Mouse (Mus musculus) limb, embryonic 14.5 days (tissue): Measurements from ENCODE around the gene Abhd18. TPM values are rescaled to one million over a fixed set of nuclear protein-coding genes. Genes with fewer than 3 reads are reported as not detected.

ENCODE experiments used
- ATAC-seq: fragments of 200-750 bp; cut with Nextera tagmentation; 2 replicates; pipeline ENCODE4 v1.8.0; 2017; ENCODE audit warnings: low read depth, moderate number of reproducible peaks, moderate TSS enrichment; ENCODE audit not compliant: low FRiP score
- DNase-seq: peaks from one replicate; pipeline ENCODE4 v3.0.0-alpha.2; 2015; ENCODE audit warnings: low spot score
- H3K27ac ChIP-seq: fragments of 300-500 bp; sonication (generic); replicated peaks from 2 replicates; pipeline ENCODE4 v1.5.1; 2014; ENCODE audit warnings: low read depth, mild to moderate bottlenecking, low read length, moderate library complexity, mixed read lengths
- H3K27me3 ChIP-seq: fragments of 300-500 bp; sonication (generic); 2 replicates; pipeline ENCODE4 v1.6.1; 2014; ENCODE audit warnings: low read length, mixed read lengths; ENCODE audit not compliant: control insufficient read depth, insufficient read depth
- H3K36me3 ChIP-seq: fragments of 300-500 bp; sonication (generic); 2 replicates; pipeline ENCODE4 v1.6.1; 2014; ENCODE audit warnings: mild to moderate bottlenecking, low read length, moderate library complexity, mixed read lengths; ENCODE audit not compliant: control insufficient read depth, insufficient read depth
- H3K4me1 ChIP-seq: fragments of 300-500 bp; sonication (generic); 2 replicates; pipeline ENCODE4 v1.6.1; 2014; ENCODE audit warnings: antibody characterized with exemption, low read length, mixed read lengths; ENCODE audit not compliant: control insufficient read depth, insufficient read depth
- H3K4me2 ChIP-seq: fragments of 300-500 bp; sonication (generic); replicated peaks from 2 replicates; pipeline ENCODE4 v1.6.1; 2014; ENCODE audit warnings: low read depth, mild to moderate bottlenecking, low read length, moderate library complexity; ENCODE audit not compliant: severe bottlenecking
- H3K4me3 ChIP-seq: fragments of 300-500 bp; sonication (generic); replicated peaks from 2 replicates; pipeline ENCODE4 v1.5.1; 2014; ENCODE audit warnings: low read length
- H3K9ac ChIP-seq: fragments of 300-500 bp; sonication (generic); 2 replicates; pipeline ENCODE4 v1.6.1; 2014; ENCODE audit warnings: mild to moderate bottlenecking, low read depth, low read length, moderate library complexity; ENCODE audit not compliant: severe bottlenecking
- H3K9me3 ChIP-seq: fragments of 300-500 bp; sonication (generic); 2 replicates; pipeline ENCODE4 v1.6.1; 2016; ENCODE audit warnings: low read length; ENCODE audit not compliant: control insufficient read depth
- POLR2A ChIP-seq: fragments of 200-500 bp; IDR thresholded peaks from 2 replicates; pipeline ENCODE4 v1.8.0; 2012; ENCODE audit warnings: inconsistent platforms, mild to moderate bottlenecking, moderate library complexity, borderline replicate concordance; ENCODE audit not compliant: insufficient read depth, insufficient read length; ENCODE audit errors: extremely low read depth
- WGBS: fragments of 180-500 bp; shearing (Covaris S2); extraction: QIAGEN DNeasy Blood & Tissue Kit; methylation state at CpG from one replicate; pipeline ENCODE4 v1.1.7; 2014; 5-methylcytosine and 5-hydroxymethylcytosine counted together
- polyA plus RNA-seq, 2 experiments: library from polyadenylated mRNA; depleted of rRNA in 1 of 2; stranded (reverse) in 1 of 2; unstranded in 1 of 2; fragments of >200 nt; fragmentation: Nextera tagmentation in 1 of 2; extraction: Ambion mirVana in 1 of 2; gene quantifications; 2 replicates each; pipeline versions ENCODE4 v1.2.1 to v1.2.3; 2012 to 2014

The Abhd18 gene
- polyA plus RNA-seq, 2 experiments, result 5.6 to 6.7 TPM

GRCm38 (mm10) chr3:40952606-40953005 lies 105.8 kb downstream of the Abhd18 start:
- 0 out of 2 replicates have a peak, but pooled peaks cover 13% of the 10 kb centered on the region for H3K27me3 ChIP-seq
- ATAC-seq (no peak), DNase-seq (no peak)
- H3K9ac ChIP-seq, result no peak overlapping the region
- no peaks in the 10 kb centered on the region for H3K9me3 ChIP-seq
- H3K36me3 ChIP-seq, result no peaks in the 10 kb centered on the region
- H3K4me1 ChIP-seq, result no peaks in the 10 kb centered on the region
- no peak for TF ChIP-seq POLR2A
- H3K27ac ChIP-seq, result no peak overlapping the region
- no peak overlapping the region for H3K4me3 ChIP-seq
- H3K4me2 ChIP-seq, result no peak overlapping the region

- Histone ChIP-seq H3K27me3 (0 out of 2 replicates have a peak, but pooled peaks cover 4% of the 10 kb centered on the region), H3K4me2 (no peak overlapping the region), H3K36me3 (no peaks in the 10 kb centered on the region), H3K4me1 (no peaks in the 10 kb centered on the region), H3K27ac (no peak overlapping the region), H3K4me3 (no peak overlapping the region), H3K9ac (no peak overlapping the region), H3K9me3 (no peaks in the 10 kb centered on the region)
- TF ChIP-seq POLR2A, result no peak
- ATAC-seq (no peak), DNase-seq (no peak)
- 84% methylated on average over 1 of the region's 1 CpGs for WGBS
Measured at GRCm38 (mm10) chr3:40954792-40955191, 108.0 kb downstream of the Abhd18 start.

GRCm38 (mm10) chr3:40958831-40959230 lies 112.1 kb downstream of the Abhd18 start:
- Histone ChIP-seq H3K4me3 (no peak overlapping the region), H3K27me3 (no peaks in the 10 kb centered on the region), H3K4me1 (no peaks in the 10 kb centered on the region), H3K27ac (no peak overlapping the region), H3K4me2 (no peak overlapping the region), H3K9ac (no peak overlapping the region), H3K9me3 (no peaks in the 10 kb centered on the region), H3K36me3 (no peaks in the 10 kb centered on the region)
- no peak for ATAC-seq
- no peak for DNase-seq
- no peak for TF ChIP-seq POLR2A

- Histone ChIP-seq H3K9me3 (no peaks in the 10 kb centered on the region), H3K36me3 (no peaks in the 10 kb centered on the region), H3K4me3 (no peak overlapping the region), H3K27ac (no peak overlapping the region), H3K4me2 (no peak overlapping the region), H3K4me1 (no peaks in the 10 kb centered on the region), H3K27me3 (no peaks in the 10 kb centered on the region), H3K9ac (no peak overlapping the region)
- DNase-seq (no peak), ATAC-seq (no peak)
- no peak for TF ChIP-seq POLR2A
Measured at GRCm38 (mm10) chr3:40980758-40981157, 134.0 kb downstream of the Abhd18 start.

- no peaks in the 10 kb centered on the region for H3K9me3 ChIP-seq
- no peak overlapping the region for H3K27ac ChIP-seq
- ATAC-seq (no peak), DNase-seq (no peak)
- no peak overlapping the region for H3K9ac ChIP-seq
- H3K4me1 ChIP-seq, result no peaks in the 10 kb centered on the region
- H3K36me3 ChIP-seq, result no peaks in the 10 kb centered on the region
- 81% methylated on average over 5 of the region's 5 CpGs for WGBS
- H3K4me2 ChIP-seq, result no peak overlapping the region
- no peak for TF ChIP-seq POLR2A
- H3K4me3 ChIP-seq, result no peak overlapping the region
- H3K27me3 ChIP-seq, result no peaks in the 10 kb centered on the region
Measured at GRCm38 (mm10) chr3:40987539-40987938, 140.8 kb downstream of the Abhd18 start.

Other genes starting within 250 kb of the Abhd18 start
- gene Slc25a31, start 138.1 kb upstream of the Abhd18 start, polyA plus RNA-seq (2012; rRNA removed), result 0.03 and 0.28 TPM in 2 replicates
- gene Slc25a31, start 138.1 kb upstream of the Abhd18 start, polyA plus RNA-seq (2014; fragmentation: Nextera tagmentation; extraction: Ambion mirVana), result 0.12 and 0.41 TPM in 2 replicates
- gene Hspa4l, start 102.5 kb upstream of the Abhd18 start, polyA plus RNA-seq (2012; rRNA removed), result 1.3 and 1.9 TPM in 2 replicates
- gene Hspa4l, start 102.5 kb upstream of the Abhd18 start, polyA plus RNA-seq (2014; fragmentation: Nextera tagmentation; extraction: Ambion mirVana), result 4.8 and 6.7 TPM in 2 replicates
- gene Plk4, start 47.0 kb upstream of the Abhd18 start, polyA plus RNA-seq (2012; rRNA removed), result 25.6 and 33.7 TPM in 2 replicates
- gene Plk4, start 47.0 kb upstream of the Abhd18 start, polyA plus RNA-seq (2014; fragmentation: Nextera tagmentation; extraction: Ambion mirVana), result 42.9 and 48.8 TPM in 2 replicates
- gene Mfsd8, start 84 bp upstream of the Abhd18 start, polyA plus RNA-seq (2012; rRNA removed), result 6.5 and 7.1 TPM in 2 replicates
- 8.5 and 9.2 TPM in 2 replicates for gene Mfsd8, start 84 bp upstream of the Abhd18 start, polyA plus RNA-seq (2014; fragmentation: Nextera tagmentation; extraction: Ambion mirVana)
- gene 1700034I23Rik, start 55.6 kb downstream of the Abhd18 start, polyA plus RNA-seq (2012; rRNA removed), result not detected in 2 replicates
- 0.12 and 0.32 TPM in 2 replicates for gene 1700034I23Rik, start 55.6 kb downstream of the Abhd18 start, polyA plus RNA-seq (2014; fragmentation: Nextera tagmentation; extraction: Ambion mirVana)
- gene Larp1b, start 102.9 kb downstream of the Abhd18 start, polyA plus RNA-seq (2012; rRNA removed), result 2.1 and 3.5 TPM in 2 replicates
- gene Larp1b, start 102.9 kb downstream of the Abhd18 start, polyA plus RNA-seq (2014; fragmentation: Nextera tagmentation; extraction: Ambion mirVana), result 2.0 and 4.0 TPM in 2 replicates
- gene Pgrmc2, start 236.1 kb downstream of the Abhd18 start, polyA plus RNA-seq (2012; rRNA removed), result 30.9 and 41.9 TPM in 2 replicates
- gene Pgrmc2, start 236.1 kb downstream of the Abhd18 start, polyA plus RNA-seq (2014; fragmentation: Nextera tagmentation; extraction: Ambion mirVana), result 34.2 and 34.3 TPM in 2 replicates